Mouse (Mus musculus) activated CD4-positive, CD25-positive, alpha-beta regulatory T cell, adult 9 weeks (primary cell): Measurements from ENCODE around the gene Grip2. TPM values are rescaled to one million over a fixed set of nuclear protein-coding genes. Genes with fewer than 3 reads are reported as not detected.

Experiments used
- polyA plus RNA-seq: library from polyadenylated mRNA; unstranded; fragments of 100-300 nt; shearing (Covaris generic); gene quantifications from one replicate; pipeline ENCODE4 v1.2.1, GENCODE M21; 2017

Gene Grip2
- 0.12 TPM for polyA plus RNA-seq

GRCm38 (mm10) chr6:91827016-91827570 is at the start of gene Grip2:
Gene Grip2 (minus strand): TSS chr6:91827250.

Other genes starting within 250 kb of the Grip2 start
- 42.7 TPM for gene Slc6a6, start 143.2 kb downstream of the Grip2 start, polyA plus RNA-seq
- 36.6 TPM for gene Ccdc174, start 50.8 kb upstream of the Grip2 start, polyA plus RNA-seq
- gene 4930590J08Rik, start 75.6 kb upstream of the Grip2 start, polyA plus RNA-seq = 0.15 TPM
- gene Fgd5, start 151.6 kb upstream of the Grip2 start, polyA plus RNA-seq = not detected